Mouse (Mus musculus) CH12.LX (cell line): ENCODE measurements around the gene Hamp2.

Experiments
- CTCF ChIP-seq, 2 experiments: IDR thresholded peaks in 1 of 2; conservative IDR thresholded peaks in 1 of 2; 2 replicates each; pipeline ENCODE4 v1.5.1; 2011 to 2012; ENCODE audit warnings: low read depth in 2 of 2, low read length in 2 of 2, improper control_type of control experiment in 1 of 2, inconsistent platforms in 1 of 2, mild to moderate bottlenecking in 1 of 2, moderate library complexity in 1 of 2
- EP300 ChIP-seq: IDR thresholded peaks from 2 replicates; pipeline ENCODE4 v1.6.1; 2011; ENCODE audit warnings: low read length, improper control_type of control experiment
- MAX ChIP-seq: IDR thresholded peaks from 2 replicates; pipeline ENCODE4 v1.6.1; 2011; ENCODE audit warnings: low read length, improper control_type of control experiment
- MYC ChIP-seq: IDR thresholded peaks from 2 replicates; pipeline ENCODE4 v1.6.1; 2011; ENCODE audit warnings: low read depth, mild to moderate bottlenecking, improper control_type of control experiment, low read length
- NRF1 ChIP-seq: IDR thresholded peaks from 2 replicates; pipeline ENCODE4 v1.6.1; 2014; ENCODE audit warnings: low read depth, mild to moderate bottlenecking, inconsistent platforms, low read length, improper control_type of control experiment, moderate library complexity
- PAX5 ChIP-seq: IDR thresholded peaks from 2 replicates; pipeline ENCODE4 v1.6.1; 2012; ENCODE audit warnings: low read length, inconsistent platforms, mixed read lengths
- POLR2A ChIP-seq: IDR thresholded peaks from 2 replicates; pipeline ENCODE4 v1.6.1; 2011; ENCODE audit warnings: low read depth, mild to moderate bottlenecking, improper control_type of control experiment, low read length
- RAD21 ChIP-seq: IDR thresholded peaks from 2 replicates; pipeline ENCODE4 v1.6.1; 2011; ENCODE audit warnings: low read depth, mild to moderate bottlenecking, low read length, improper control_type of control experiment, moderate library complexity
- RCOR1 ChIP-seq: conservative IDR thresholded peaks from 2 replicates; pipeline ENCODE4 v1.6.1; 2012; ENCODE audit warnings: low read depth, mild to moderate bottlenecking, inconsistent platforms, low read length, improper control_type of control experiment
- UBTF ChIP-seq: IDR thresholded peaks from 2 replicates; pipeline ENCODE4 v1.6.1; 2012; ENCODE audit warnings: low read depth, mild to moderate bottlenecking, inconsistent platforms, low read length, improper control_type of control experiment, moderate library complexity
- USF1 ChIP-seq: IDR thresholded peaks from 2 replicates; pipeline ENCODE4 v1.6.1; 2014; ENCODE audit warnings: low read depth, mild to moderate bottlenecking, inconsistent platforms, low read length, improper control_type of control experiment
- ZC3H11A ChIP-seq: IDR thresholded peaks from 2 replicates; pipeline ENCODE4 v1.6.1; 2012; ENCODE audit warnings: low read depth, mild to moderate bottlenecking, inconsistent platforms, low read length, improper control_type of control experiment
- ZKSCAN1 ChIP-seq: IDR thresholded peaks from 2 replicates; pipeline ENCODE4 v1.6.1; 2012; ENCODE audit warnings: low read depth, inconsistent platforms, low read length, improper control_type of control experiment, borderline replicate concordance
- ZMIZ1 ChIP-seq: IDR thresholded peaks from 2 replicates; pipeline ENCODE4 v1.6.1; 2012; ENCODE audit warnings: low read depth, mild to moderate bottlenecking, inconsistent platforms, low read length, improper control_type of control experiment

DNA sequence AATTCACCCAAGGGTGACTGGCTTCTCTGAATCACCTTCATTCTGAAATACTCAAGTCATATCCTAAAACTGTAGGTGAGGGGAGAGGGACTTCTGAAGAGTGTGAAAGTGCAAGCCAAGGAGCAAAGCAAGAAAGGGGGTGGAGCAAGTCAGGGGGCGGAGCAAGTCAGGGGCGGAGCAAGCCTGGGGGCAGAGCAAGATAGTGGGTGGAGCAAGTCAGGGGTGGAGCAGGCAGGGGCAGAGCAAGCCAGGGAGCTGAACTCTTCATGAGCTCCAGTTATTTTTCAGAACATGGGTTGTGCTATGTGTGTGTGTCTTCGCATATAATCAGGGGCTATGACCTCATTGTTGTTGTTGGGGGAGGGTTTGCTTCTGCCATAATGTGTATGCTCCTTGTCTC, 4.3 kb downstream of the Hamp2 start:
- TF ChIP-seq POLR2A (no peak), MYC (no peak), RAD21 (no peak), CTCF (conservative IDR thresholded peaks at IDR 0.05 in 1 of 2, IDR thresholded peaks at IDR 0.05 in 1 of 2; ENCODE audit: low read depth in 2 of 2, low read length in 2 of 2) (no peak), ZMIZ1 (no peak), EP300 (no peak), ZKSCAN1 (no peak), MAX (no peak), USF1 (no peak), NRF1 (no peak), UBTF (no peak), RCOR1 (no peak), PAX5 (no peak), ZC3H11A (no peak)
